ENCODE assay signal across 25 mouse cellular contexts in genomic region chr5:48408276-48408675, GRCm38 (mm10).
DNase-seq lines count a peak whose midpoint lies in the region; ATAC-seq and TF ChIP-seq lines count a peak whose summit lies in the region.
"Had no signal": no experiment of that assay in that cellular context is flagged by ENCODE, and none has a peak within 500 bp of the region (broad histone marks: within the 10 kb centered on the region; RNA-seq: fewer than 3 reads in every experiment).

No protein-coding gene starts in this region.

- no peak for TF ChIP-seq POLR2A in heart, adult 2 months (IDR thresholded peaks at IDR 0.05; ENCODE audit: insufficient read depth, low read depth, low read length)

- no peaks in the 10 kb centered on the region for H3K79me2 ChIP-seq in heart, adult 2 months (replicated peaks; ENCODE audit: control insufficient read depth, insufficient read depth, low read length)

- WGBS in heart, embryonic 14.5 days: 18% methylated on average over 4 of the region's 4 CpGs
- 42% methylated on average over 4 of the region's 4 CpGs for WGBS in heart, embryonic 10.5 days
- 23% methylated on average over 4 of the region's 4 CpGs for WGBS in heart, adult 2 months
- WGBS in lung, embryonic 14.5 days: 36% methylated on average over 4 of the region's 4 CpGs

- DNase-seq in heart, embryonic 10.5 days (ENCODE audit: low spot score): no peak
- peak; percentile 8 to 10 for DNase-seq in heart, postnatal 10 days
- DNase-seq in heart, adult 2 months: no peak
- peak; percentile 11 for DNase-seq in lung, embryonic 14.5 days
- no peak for DNase-seq in lung, postnatal 25 days (ENCODE audit: low spot score)
- peak; percentile 6 for DNase-seq in MEL-GATA-1-ER (ENCODE audit: extremely low read depth, low read depth)
- no peak for DNase-seq in layer of hippocampus, adult 2 months (ENCODE audit: low spot score in 2 of 2)
- DNase-seq: adrenal gland, adult 2 months; adrenal gland, postnatal 10 days; adrenal gland, postnatal 25 days; cerebellum, adult 11 months; cerebellum, adult 18-20 months; cerebellum, adult 8-10 months; cerebellum, adult 9-11 months; cerebellum, postnatal 14 days; cerebellum, postnatal 36 days; embryo, embryonic 11 days had no signal

- no peak overlapping the region for H3K9ac ChIP-seq in heart, embryonic 14.5 days (ENCODE audit: low read length)
- H3K9ac ChIP-seq in heart, adult 2 months (ENCODE audit: low read depth, low read length): no peak overlapping the region
- H3K9ac ChIP-seq in lung, embryonic 14.5 days: no peak overlapping the region
- H3K9ac ChIP-seq: embryonic facial prominence, embryonic 12.5 days; embryonic facial prominence, embryonic 15.5 days; forebrain, embryonic 12.5 days had no signal

- no peaks in the 10 kb centered on the region for H3K27me3 ChIP-seq in heart, embryonic 14.5 days (ENCODE audit: control insufficient read depth, insufficient read depth, low read length)
- H3K27me3 ChIP-seq in heart, embryonic 10.5 days (ENCODE audit: insufficient read depth, poor library complexity, severe bottlenecking): no peaks in the 10 kb centered on the region
- no peaks in the 10 kb centered on the region for H3K27me3 ChIP-seq in heart, adult 2 months (ENCODE audit: control insufficient read depth, insufficient read depth, low read length)
- H3K27me3 ChIP-seq in lung, embryonic 14.5 days (ENCODE audit: insufficient read depth, low read length): no peaks in the 10 kb centered on the region
- H3K27me3 ChIP-seq: embryonic facial prominence, embryonic 12.5 days; embryonic facial prominence, embryonic 15.5 days; forebrain, embryonic 12.5 days had no signal

- 0 out of 2 replicates have a peak, but pooled peaks cover 2% of the 10 kb centered on the region for H3K36me3 ChIP-seq in heart, embryonic 14.5 days (ENCODE audit: control insufficient read depth, insufficient read depth, low read length)
- H3K36me3 ChIP-seq in heart, embryonic 10.5 days: no peaks in the 10 kb centered on the region
- no peaks in the 10 kb centered on the region; the same call in 1 of the 2 replicates for H3K36me3 ChIP-seq in heart, adult 2 months (ENCODE audit: control insufficient read depth, insufficient read depth, low read length)
- H3K36me3 ChIP-seq in lung, embryonic 14.5 days (ENCODE audit: insufficient read depth): no peaks in the 10 kb centered on the region
- H3K36me3 ChIP-seq: embryonic facial prominence, embryonic 12.5 days; embryonic facial prominence, embryonic 15.5 days; forebrain, embryonic 10.5 days; forebrain, embryonic 12.5 days had no signal

- 0 out of 2 replicates have a peak, but pooled peaks have one; percentile 50 for ATAC-seq in heart, embryonic 14.5 days (ENCODE audit: insufficient number of reproducible peaks, insufficient read depth, low FRiP score, low read depth)
- no peak; the same call in 1 of the 2 replicates for ATAC-seq in lung, embryonic 14.5 days (ENCODE audit: insufficient read depth)
- ATAC-seq: forebrain, embryonic 14.5 days; forebrain, embryonic 16.5 days had no signal

- no peak overlapping the region for H3K4me3 ChIP-seq in heart, embryonic 14.5 days (ENCODE audit: control insufficient read depth in 1 of 2, insufficient read depth in 1 of 2, low read depth in 1 of 2, low read length in 2 of 2)
- H3K4me3 ChIP-seq in heart, embryonic 10.5 days: no peak overlapping the region
- H3K4me3 ChIP-seq in heart, adult 2 months: no peak overlapping the region
- H3K4me3 ChIP-seq in lung, embryonic 14.5 days (ENCODE audit: low read depth, low read length): no peak overlapping the region
- no peak overlapping the region for H3K4me3 ChIP-seq in layer of hippocampus, adult 2 months
- H3K4me3 ChIP-seq: embryonic facial prominence, embryonic 12.5 days; embryonic facial prominence, embryonic 15.5 days; erythroblast, embryonic 14.5 days; forebrain, embryonic 10.5 days; forebrain, embryonic 12.5 days had no signal

- no peak overlapping the region for H3K4me2 ChIP-seq in heart, embryonic 14.5 days (ENCODE audit: low read length)
- H3K4me2 ChIP-seq in lung, embryonic 14.5 days: no peak overlapping the region
- H3K4me2 ChIP-seq: embryonic facial prominence, embryonic 12.5 days; embryonic facial prominence, embryonic 15.5 days; forebrain, embryonic 12.5 days had no signal

- no peak for TF ChIP-seq CTCF in heart, adult 2 months (IDR thresholded peaks at IDR 0.05)
- TF ChIP-seq CTCF in lung, embryonic 14.5 days (IDR thresholded peaks at IDR 0.05; ENCODE audit: low read depth): no peak
- no peak for TF ChIP-seq CTCF in layer of hippocampus, adult 2 months (conservative IDR thresholded peaks at IDR 0.05)

- H3K27ac ChIP-seq in heart, embryonic 14.5 days (replicated peaks in 1 of 2; ENCODE audit: control insufficient read depth in 1 of 2, insufficient read depth in 1 of 2, low read depth in 2 of 2, low read length in 2 of 2): no peak overlapping the region
- H3K27ac ChIP-seq in heart, embryonic 10.5 days: no peak overlapping the region
- H3K27ac ChIP-seq in heart, adult 2 months: no peak overlapping the region
- H3K27ac ChIP-seq in lung, embryonic 14.5 days (ENCODE audit: low read depth): no peak overlapping the region
- H3K27ac ChIP-seq in layer of hippocampus, adult 2 months: no peak overlapping the region
- H3K27ac ChIP-seq: embryonic facial prominence, embryonic 12.5 days; embryonic facial prominence, embryonic 15.5 days; forebrain, embryonic 10.5 days; forebrain, embryonic 12.5 days had no signal

- no peaks in the 10 kb centered on the region; a peak in 1 of 4 replicates for H3K4me1 ChIP-seq in heart, embryonic 14.5 days (ENCODE audit: control insufficient read depth in 2 of 2, insufficient read depth in 2 of 2, low read length in 2 of 2)
- no peaks in the 10 kb centered on the region for H3K4me1 ChIP-seq in heart, embryonic 10.5 days
- no peaks in the 10 kb centered on the region for H3K4me1 ChIP-seq in heart, adult 2 months (ENCODE audit: control insufficient read depth, insufficient read depth, low read length)
- no peaks in the 10 kb centered on the region for H3K4me1 ChIP-seq in lung, embryonic 14.5 days (ENCODE audit: insufficient read depth)
- H3K4me1 ChIP-seq: embryonic facial prominence, embryonic 12.5 days; embryonic facial prominence, embryonic 15.5 days; forebrain, embryonic 12.5 days had no signal

- H3K9me3 ChIP-seq in heart, embryonic 14.5 days (ENCODE audit: control insufficient read depth, low read length): no peaks in the 10 kb centered on the region
- H3K9me3 ChIP-seq in heart, embryonic 10.5 days: no peaks in the 10 kb centered on the region
- no peaks in the 10 kb centered on the region for H3K9me3 ChIP-seq in lung, embryonic 14.5 days (ENCODE audit: low read depth, low read length)
- H3K9me3 ChIP-seq: embryonic facial prominence, embryonic 12.5 days; embryonic facial prominence, embryonic 15.5 days; forebrain, embryonic 10.5 days; forebrain, embryonic 12.5 days had no signal

- no peak for TF ChIP-seq EP300 in heart, adult 2 months (IDR thresholded peaks at IDR 0.05; ENCODE audit: insufficient read depth, low read depth, low read length)

- intact Hi-C loops in heart, postnatal 10 days (cut with DNase I): no loop called here
- intact Hi-C loops in heart, adult 2 months (cut with DNase I): no loop called here

Comparison
In these comparisons a context has a peak if more than half of its experiments do, and no peak if none do; other contexts are left out.
1. DNase-seq: peak in heart, postnatal 10 days (2 of 2), lung, embryonic 14.5 days (single experiment) and MEL-GATA-1-ER (single experiment); none in heart, embryonic 10.5 days (single experiment), heart, adult 2 months (0 of 2), lung, postnatal 25 days (single experiment) and layer of hippocampus, adult 2 months (0 of 2).